9 mouse cellular contexts compared by ENCODE assay signal in genomic region chr17:17837426-17837825, GRCm38 (mm10). TPM values are rescaled to one million over a fixed set of nuclear protein-coding genes. Genes with fewer than 3 reads are reported as not detected.
DNase-seq lines count a peak whose midpoint lies in the region; ATAC-seq and TF ChIP-seq lines count a peak whose summit lies in the region.
"Had no signal": no experiment of that assay in that cellular context is flagged by ENCODE, and none has a peak within 500 bp of the region (broad histone marks: within the 10 kb centered on the region; RNA-seq: fewer than 3 reads in every experiment).

No protein-coding gene starts in this region.

- H3K27ac ChIP-seq in heart, embryonic 14.5 days (replicated peaks in 1 of 2; ENCODE audit: control insufficient read depth in 1 of 2, insufficient read depth in 1 of 2, low read depth in 2 of 2, low read length in 2 of 2), result peak overlapping the region; percentile 89 to 93
- H3K27ac ChIP-seq in MEL (ENCODE audit: control insufficient read depth, low read depth, low read length), result peak overlapping the region; percentile 10
- peak overlapping the region; percentile 29; the same call in 1 of the 2 replicates for H3K27ac ChIP-seq in embryonic facial prominence, embryonic 11.5 days (replicated peaks; ENCODE audit: low read depth, low read length)
- peak overlapping the region; percentile 82 for H3K27ac ChIP-seq in intestine, embryonic 15.5 days
- peak overlapping the region; percentile 85 for H3K27ac ChIP-seq in midbrain, embryonic 13.5 days

- TF ChIP-seq RAD21 in MEL (IDR thresholded peaks at IDR 0.05; ENCODE audit: low read depth, low read length), result no peak

- no peak for ATAC-seq in heart, embryonic 14.5 days (ENCODE audit: insufficient number of reproducible peaks, insufficient read depth, low FRiP score, low read depth)
- no peak for ATAC-seq in embryonic facial prominence, embryonic 11.5 days (replicated peaks; ENCODE audit: insufficient number of reproducible peaks, low FRiP score, low TSS enrichment, low read depth)
- peak; percentile 5; the same call in 1 of the 2 replicates for ATAC-seq in intestine, embryonic 15.5 days
- ATAC-seq in midbrain, embryonic 13.5 days, result peak; percentile 1; the same call in 1 of the 2 replicates

- no peak for TF ChIP-seq EP300 in MEL (IDR thresholded peaks at IDR 0.05; ENCODE audit: low read depth in 1 of 2, low read length in 2 of 2)

- H3K9ac ChIP-seq in heart, embryonic 14.5 days (ENCODE audit: low read length), result peak overlapping the region; percentile 77
- H3K9ac ChIP-seq in MEL (ENCODE audit: control insufficient read depth, low read depth, low read length, poor library complexity, severe bottlenecking), result peak overlapping the region; percentile 85
- peak overlapping the region; percentile 30 for H3K9ac ChIP-seq in embryonic facial prominence, embryonic 11.5 days (replicated peaks; ENCODE audit: low read length)
- peak overlapping the region; percentile 36 for H3K9ac ChIP-seq in intestine, embryonic 15.5 days
- H3K9ac ChIP-seq in midbrain, embryonic 13.5 days (replicated peaks), result peak overlapping the region; percentile 67

- 5% methylated on average over 13 of the region's 13 CpGs for WGBS in heart, embryonic 14.5 days
- WGBS in embryonic facial prominence, embryonic 11.5 days, result 7% methylated on average over 13 of the region's 13 CpGs
- 10% methylated on average over 13 of the region's 13 CpGs for WGBS in intestine, embryonic 15.5 days
- 4% methylated on average over 13 of the region's 13 CpGs for WGBS in midbrain, embryonic 13.5 days

- peaks cover 16 to 53% of the 10 kb centered on the region in 2 experiments for H3K4me1 ChIP-seq in heart, embryonic 14.5 days (ENCODE audit: control insufficient read depth in 2 of 2, insufficient read depth in 2 of 2, low read length in 2 of 2)
- 0 out of 4 replicates have a peak, but pooled peaks cover 0 to 4% of the 10 kb centered on the region in 2 experiments for H3K4me1 ChIP-seq in MEL (ENCODE audit: control insufficient read depth in 1 of 2, insufficient read depth in 2 of 2, low read length in 2 of 2)
- peaks cover 3% of the 10 kb centered on the region for H3K4me1 ChIP-seq in embryonic facial prominence, embryonic 11.5 days (ENCODE audit: control insufficient read depth, insufficient read depth, low read length)
- peaks cover 23% of the 10 kb centered on the region for H3K4me1 ChIP-seq in intestine, embryonic 15.5 days (replicated peaks)
- peaks cover 69% of the 10 kb centered on the region for H3K4me1 ChIP-seq in midbrain, embryonic 13.5 days (replicated peaks)

- no peak for DNase-seq in heart, adult 8-10 months (ENCODE audit: low spot score)
- DNase-seq in MEL (ENCODE audit: low read depth, low spot score), result no peak
- DNase-seq in embryonic facial prominence, embryonic 11.5 days (ENCODE audit: low spot score), result peak; percentile 24
- no peak for DNase-seq in urinary bladder, postnatal 4 days (ENCODE audit: low spot score in 2 of 2)
- DNase-seq in urinary bladder, postnatal 14 days (ENCODE audit: low spot score), result no peak

- H3K4me3 ChIP-seq in heart, embryonic 14.5 days (ENCODE audit: control insufficient read depth in 1 of 2, insufficient read depth in 1 of 2, low read depth in 1 of 2, low read length in 2 of 2), result peak overlapping the region; percentile 53 to 72
- peak overlapping the region; percentile 68 to 89 for H3K4me3 ChIP-seq in MEL (ENCODE audit: control insufficient read depth in 1 of 2, insufficient read depth in 1 of 2, low read depth in 2 of 2, low read length in 2 of 2)
- peak overlapping the region; percentile 24; the same call in 1 of the 2 replicates for H3K4me3 ChIP-seq in embryonic facial prominence, embryonic 11.5 days (ENCODE audit: low read depth, low read length)
- H3K4me3 ChIP-seq in intestine, embryonic 15.5 days (replicated peaks), result peak overlapping the region; percentile 47
- H3K4me3 ChIP-seq in midbrain, embryonic 13.5 days (replicated peaks), result peak overlapping the region; percentile 46

- peak overlapping the region; percentile 79 for H3K4me2 ChIP-seq in heart, embryonic 14.5 days (ENCODE audit: low read length)
- peak overlapping the region; percentile 48 for H3K4me2 ChIP-seq in embryonic facial prominence, embryonic 11.5 days (ENCODE audit: low read depth, low read length)
- peak overlapping the region; percentile 69 for H3K4me2 ChIP-seq in intestine, embryonic 15.5 days (replicated peaks)
- peak overlapping the region; percentile 70 for H3K4me2 ChIP-seq in midbrain, embryonic 13.5 days (replicated peaks)

- peaks cover 6% of the 10 kb centered on the region for H3K79me2 ChIP-seq in MEL (ENCODE audit: control insufficient read depth, insufficient read depth, low read length, poor library complexity)

- no peak for TF ChIP-seq CTCF in MEL (IDR thresholded peaks at IDR 0.05 in 2 of 3, conservative IDR thresholded peaks at IDR 0.05 in 1 of 3; ENCODE audit: control insufficient read depth in 1 of 3, insufficient read depth in 1 of 3, low read depth in 2 of 3, low read length in 3 of 3, poor library complexity in 1 of 3, severe bottlenecking in 1 of 3)

- no peaks in the 10 kb centered on the region for H3K27me3 ChIP-seq in heart, embryonic 14.5 days (ENCODE audit: control insufficient read depth, insufficient read depth, low read length)
- no peaks in the 10 kb centered on the region for H3K27me3 ChIP-seq in MEL (ENCODE audit: control insufficient read depth in 1 of 2, insufficient read depth in 2 of 2, low read length in 2 of 2)
- no peaks in the 10 kb centered on the region for H3K27me3 ChIP-seq in embryonic facial prominence, embryonic 11.5 days (ENCODE audit: control insufficient read depth, insufficient read depth, low read length)
- H3K27me3 ChIP-seq in intestine, embryonic 15.5 days (replicated peaks), result no peaks in the 10 kb centered on the region
- no peaks in the 10 kb centered on the region for H3K27me3 ChIP-seq in midbrain, embryonic 13.5 days

- peaks cover 60% of the 10 kb centered on the region for H3K36me3 ChIP-seq in heart, embryonic 14.5 days (ENCODE audit: control insufficient read depth, insufficient read depth, low read length)
- peaks cover 0 to 7% of the 10 kb centered on the region in 2 experiments; a peak in 2 of 4 replicates for H3K36me3 ChIP-seq in MEL (ENCODE audit: control insufficient read depth in 1 of 2, insufficient read depth in 2 of 2, low read length in 2 of 2)
- H3K36me3 ChIP-seq in embryonic facial prominence, embryonic 11.5 days (replicated peaks; ENCODE audit: control insufficient read depth, insufficient read depth, low read depth, low read length), result peaks cover 4% of the 10 kb centered on the region
- H3K36me3 ChIP-seq in intestine, embryonic 15.5 days, result 0 out of 2 replicates have a peak, but pooled peaks cover 7% of the 10 kb centered on the region
- H3K36me3 ChIP-seq in midbrain, embryonic 13.5 days, result peaks cover 44% of the 10 kb centered on the region

- TF ChIP-seq POLR2A in MEL (IDR thresholded peaks at IDR 0.05; ENCODE audit: control insufficient read depth in 1 of 2, insufficient read depth in 1 of 2, low read depth in 1 of 2, low read length in 2 of 2, poor library complexity in 1 of 2), result no peak

- no peaks in the 10 kb centered on the region for H3K9me3 ChIP-seq in heart, embryonic 14.5 days (ENCODE audit: control insufficient read depth, low read length)
- H3K9me3 ChIP-seq in MEL (replicated peaks; ENCODE audit: insufficient read depth, low read length), result no peaks in the 10 kb centered on the region
- no peaks in the 10 kb centered on the region for H3K9me3 ChIP-seq in embryonic facial prominence, embryonic 11.5 days (replicated peaks; ENCODE audit: control insufficient read depth, low read length)
- H3K9me3 ChIP-seq in intestine, embryonic 15.5 days, result no peaks in the 10 kb centered on the region
- H3K9me3 ChIP-seq in midbrain, embryonic 13.5 days, result no peaks in the 10 kb centered on the region

RNA-seq across cellular contexts. Expression of gene Spaca6, which starts 10.5 kb away (rescaled TPM):
- 18.1 and 20.5 TPM in 2 replicates for polyA plus RNA-seq in heart, embryonic 14.5 days (2014; fragmentation: Nextera tagmentation; extraction: Ambion mirVana)
- 10 to 100 TPM in 2 of 4 experiments, 1 to 10 TPM in 2; 8.9 to 14.9 (median 10.6) TPM for total RNA-seq in heart, adult 8-10 months (2022)
- total RNA-seq in MEL (2012; rRNA removed), result 1.0 and 1.6 TPM in 2 replicates
- polyA plus RNA-seq in MEL (2012; ENCODE audit: insufficient read depth in 1 of 2, insufficient read length in 2 of 2, low read depth in 1 of 2, low replicate concordance in 2 of 2, missing spikeins in 1 of 2), result 1 to 10 TPM in 1 of 2 experiments, not detected in 1; 6.4 TPM
- 13.7 and 18.5 TPM in 2 replicates for polyA plus RNA-seq in embryonic facial prominence, embryonic 11.5 days (2014; fragmentation: Nextera tagmentation; extraction: Ambion mirVana)
- polyA plus RNA-seq in intestine, embryonic 15.5 days (2015; fragmentation: Nextera tagmentation; extraction: Ambion mirVana), result 18.7 and 23.7 TPM in 2 replicates
- 39.4 and 41.2 TPM in 2 replicates for polyA plus RNA-seq in midbrain, embryonic 13.5 days (2015; fragmentation: Nextera tagmentation; extraction: Ambion mirVana)

RNA-seq across cellular contexts. Expression of gene Has1, which starts 17.6 kb away (rescaled TPM):
- 0.78 and 1.1 TPM in 2 replicates for polyA plus RNA-seq in heart, embryonic 14.5 days (2014; fragmentation: Nextera tagmentation; extraction: Ambion mirVana)
- under 1 TPM in 3 of 4 experiments, not detected in 1; 0.57 to 0.97 (median 0.75) TPM for total RNA-seq in heart, adult 8-10 months (2022)
- total RNA-seq in MEL (2012; rRNA removed), result not detected in 2 replicates
- polyA plus RNA-seq in MEL (2012; ENCODE audit: insufficient read depth in 1 of 2, insufficient read length in 2 of 2, low read depth in 1 of 2, low replicate concordance in 2 of 2, missing spikeins in 1 of 2), result under 1 TPM in 1 of 2 experiments, not detected in 1; 0.13 TPM
- polyA plus RNA-seq in embryonic facial prominence, embryonic 11.5 days (2014; fragmentation: Nextera tagmentation; extraction: Ambion mirVana), result 0.70 and 0.74 TPM in 2 replicates
- 0.57 and 0.83 TPM in 2 replicates for polyA plus RNA-seq in intestine, embryonic 15.5 days (2015; fragmentation: Nextera tagmentation; extraction: Ambion mirVana)
- polyA plus RNA-seq in midbrain, embryonic 13.5 days (2015; fragmentation: Nextera tagmentation; extraction: Ambion mirVana), result 0.88 and 1.1 TPM in 2 replicates

RNA-seq across cellular contexts. Expression of gene Fpr1, which starts 46.3 kb away (rescaled TPM):
- polyA plus RNA-seq in heart, embryonic 14.5 days (2014; fragmentation: Nextera tagmentation; extraction: Ambion mirVana), result 0.15 and 0.20 TPM in 2 replicates
- total RNA-seq in heart, adult 8-10 months (2022), result not detected
- total RNA-seq in MEL (2012; rRNA removed), result not detected in 2 replicates
- polyA plus RNA-seq in MEL (2012; ENCODE audit: insufficient read depth in 1 of 2, insufficient read length in 2 of 2, low read depth in 1 of 2, low replicate concordance in 2 of 2, missing spikeins in 1 of 2), result not detected
- polyA plus RNA-seq in embryonic facial prominence, embryonic 11.5 days (2014; fragmentation: Nextera tagmentation; extraction: Ambion mirVana), result 0.15 TPM in 1 of 2 replicates, not detected in the other
- 0.28 and 0.40 TPM in 2 replicates for polyA plus RNA-seq in intestine, embryonic 15.5 days (2015; fragmentation: Nextera tagmentation; extraction: Ambion mirVana)
- polyA plus RNA-seq in midbrain, embryonic 13.5 days (2015; fragmentation: Nextera tagmentation; extraction: Ambion mirVana), result 0.16 TPM in 1 of 2 replicates, not detected in the other
- total RNA-seq: layer of hippocampus, postnatal 25 days had no signal

RNA-seq across cellular contexts. Expression of gene Fpr2, which starts 50.2 kb away (rescaled TPM):
- 0.41 TPM in 1 of 2 replicates, not detected in the other for polyA plus RNA-seq in heart, embryonic 14.5 days (2014; fragmentation: Nextera tagmentation; extraction: Ambion mirVana)
- total RNA-seq in heart, adult 8-10 months (2022), result under 1 TPM in 2 of 4 experiments, not detected in 2; 0.32 to 0.38 TPM
- total RNA-seq in MEL (2012; rRNA removed), result not detected in 2 replicates
- not detected for polyA plus RNA-seq in MEL (2012; ENCODE audit: insufficient read depth in 1 of 2, insufficient read length in 2 of 2, low read depth in 1 of 2, low replicate concordance in 2 of 2, missing spikeins in 1 of 2)
- polyA plus RNA-seq in embryonic facial prominence, embryonic 11.5 days (2014; fragmentation: Nextera tagmentation; extraction: Ambion mirVana), result not detected in 2 replicates
- polyA plus RNA-seq in intestine, embryonic 15.5 days (2015; fragmentation: Nextera tagmentation; extraction: Ambion mirVana), result 0.33 and 0.53 TPM in 2 replicates
- not detected in 2 replicates for polyA plus RNA-seq in midbrain, embryonic 13.5 days (2015; fragmentation: Nextera tagmentation; extraction: Ambion mirVana)
- total RNA-seq: layer of hippocampus, postnatal 25 days had no signal

RNA-seq across cellular contexts. Expression of gene Fpr3, which starts 50.2 kb away (rescaled TPM):
- not detected in 2 replicates for polyA plus RNA-seq in heart, embryonic 14.5 days (2014; fragmentation: Nextera tagmentation; extraction: Ambion mirVana)
- not detected for total RNA-seq in heart, adult 8-10 months (2022)
- total RNA-seq in MEL (2012; rRNA removed), result not detected in 2 replicates
- not detected for polyA plus RNA-seq in MEL (2012; ENCODE audit: insufficient read depth in 1 of 2, insufficient read length in 2 of 2, low read depth in 1 of 2, low replicate concordance in 2 of 2, missing spikeins in 1 of 2)
- polyA plus RNA-seq in embryonic facial prominence, embryonic 11.5 days (2014; fragmentation: Nextera tagmentation; extraction: Ambion mirVana), result not detected in 2 replicates
- not detected in 2 replicates for polyA plus RNA-seq in intestine, embryonic 15.5 days (2015; fragmentation: Nextera tagmentation; extraction: Ambion mirVana)
- not detected in 2 replicates for polyA plus RNA-seq in midbrain, embryonic 13.5 days (2015; fragmentation: Nextera tagmentation; extraction: Ambion mirVana)
- total RNA-seq: layer of hippocampus, postnatal 25 days had no signal

Comparison
In these comparisons a context has a peak if more than half of its experiments do, and no peak if none do; other contexts are left out.
1. ATAC-seq: peak in intestine, embryonic 15.5 days (single experiment) and midbrain, embryonic 13.5 days (single experiment); none in heart, embryonic 14.5 days (single experiment) and embryonic facial prominence, embryonic 11.5 days (single experiment).
2. H3K27ac ChIP-seq: peak in every context shown above with its lines; median percentile 91 in heart, embryonic 14.5 days; 85 in midbrain, embryonic 13.5 days; 82 in intestine, embryonic 15.5 days; 29 in embryonic facial prominence, embryonic 11.5 days; 10 in MEL.
3. H3K4me3 ChIP-seq: peak in every context shown above with its lines; median percentile 78 in MEL; 62 in heart, embryonic 14.5 days; 47 in intestine, embryonic 15.5 days; 46 in midbrain, embryonic 13.5 days; 24 in embryonic facial prominence, embryonic 11.5 days.
4. H3K9ac ChIP-seq: peak in every context shown above with its lines; median percentile 85 in MEL; 77 in heart, embryonic 14.5 days; 67 in midbrain, embryonic 13.5 days; 36 in intestine, embryonic 15.5 days; 30 in embryonic facial prominence, embryonic 11.5 days.
5. Peak in every context shown above with its lines, with median percentiles within 50 percentile points of each other: H3K4me2 ChIP-seq.